Mouse (Mus musculus) urinary bladder, adult 2 months (tissue): ENCODE results near the gene Olfr92. TPM values are rescaled to one million over a fixed set of nuclear protein-coding genes. Genes with fewer than 3 reads are reported as not detected.

Experiments
- DNase-seq: peaks from one replicate; pipeline ENCODE4 v3.0.0; 2022; ENCODE audit warnings: low spot score
- polyA plus RNA-seq: library from polyadenylated mRNA; depleted of rRNA; stranded (reverse); fragments of >200 nt; gene quantifications from 2 replicates; pipeline ENCODE4 v1.2.3, GENCODE M21; 2012; rRNA removed

The Olfr92 gene
- polyA plus RNA-seq, 1 experiment, result not detected

GRCm38 (mm10) chr17:37062101-37062641 lies 57.7 kb downstream of the Olfr92 start:
- no peak for DNase-seq

DNA sequence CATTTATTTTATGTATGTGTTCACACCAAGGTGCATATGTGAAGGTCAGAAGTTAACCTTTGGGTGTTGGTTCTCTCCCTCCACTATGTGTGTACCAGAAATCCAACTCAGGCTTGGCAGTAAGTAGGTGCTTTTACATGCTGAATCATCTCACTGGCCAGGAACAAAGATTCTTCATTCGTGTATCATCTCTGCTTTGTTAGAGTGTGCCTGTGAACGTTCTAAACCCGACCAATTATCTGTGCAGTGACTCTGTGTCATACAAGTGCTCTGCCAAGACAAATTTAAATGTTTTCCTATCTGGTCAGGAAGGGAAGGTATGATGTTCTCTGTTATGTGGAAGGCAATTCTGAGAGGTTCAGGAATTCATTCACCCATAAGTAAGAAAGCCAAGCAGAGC lies 58.5 kb downstream of the Olfr92 start:
- no peak for DNase-seq

Other genes starting within 250 kb of the Olfr92 start
- 0.15 and 0.41 TPM in 2 replicates for gene Trim40, start 230.0 kb downstream of the Olfr92 start, polyA plus RNA-seq
- not detected in 2 replicates for gene Trim31, start 222.0 kb downstream of the Olfr92 start, polyA plus RNA-seq
- 8.9 and 11.0 TPM in 2 replicates for gene Rnf39, start 177.2 kb downstream of the Olfr92 start, polyA plus RNA-seq
- gene Ppp1r11, start 168.3 kb downstream of the Olfr92 start, polyA plus RNA-seq, result 114 and 122 TPM in 2 replicates
- gene Znrd1, start 161.5 kb downstream of the Olfr92 start, polyA plus RNA-seq, result 38.3 and 39.6 TPM in 2 replicates
- gene Znrd1as, start 161.5 kb downstream of the Olfr92 start, polyA plus RNA-seq, result 15.9 and 17.0 TPM in 2 replicates
- gene 2410137M14Rik, start 138.9 kb downstream of the Olfr92 start, polyA plus RNA-seq, result 0.30 and 0.56 TPM in 2 replicates
- gene H2-M5, start 130.6 kb downstream of the Olfr92 start, polyA plus RNA-seq, result 3.0 and 3.8 TPM in 2 replicates
- gene Zfp57, start 118.9 kb downstream of the Olfr92 start, polyA plus RNA-seq, result 22.6 and 32.3 TPM in 2 replicates
- gene Mog, start 96.7 kb downstream of the Olfr92 start, polyA plus RNA-seq, result 0.11 and 0.18 TPM in 2 replicates
- 72.1 and 81.4 TPM in 2 replicates for gene Gabbr1, start 74.1 kb downstream of the Olfr92 start, polyA plus RNA-seq
- gene Olfr90, start 31.6 kb downstream of the Olfr92 start, polyA plus RNA-seq, result not detected in 2 replicates
- not detected in 2 replicates for gene Olfr91, start 21.8 kb downstream of the Olfr92 start, polyA plus RNA-seq
- gene Olfr93, start 41.4 kb upstream of the Olfr92 start, polyA plus RNA-seq, result not detected in 2 replicates
- gene Ubd, start 73.8 kb upstream of the Olfr92 start, polyA plus RNA-seq, result 0.52 and 1.0 TPM in 2 replicates
- not detected in 2 replicates for gene Olfr94, start 80.9 kb upstream of the Olfr92 start, polyA plus RNA-seq
- gene Olfr95, start 93.0 kb upstream of the Olfr92 start, polyA plus RNA-seq, result not detected in 2 replicates
- gene Olfr96, start 100.1 kb upstream of the Olfr92 start, polyA plus RNA-seq, result not detected in 2 replicates
- not detected in 2 replicates for gene Olfr97, start 117.2 kb upstream of the Olfr92 start, polyA plus RNA-seq
- gene Olfr98, start 143.7 kb upstream of the Olfr92 start, polyA plus RNA-seq, result not detected in 2 replicates
- gene H2-M3, start 150.1 kb upstream of the Olfr92 start, polyA plus RNA-seq, result 12.3 and 13.0 TPM in 2 replicates
- not detected in 2 replicates for gene Olfr99, start 163.4 kb upstream of the Olfr92 start, polyA plus RNA-seq
- gene Olfr101, start 184.2 kb upstream of the Olfr92 start, polyA plus RNA-seq, result not detected in 2 replicates
- gene Olfr102, start 197.0 kb upstream of the Olfr92 start, polyA plus RNA-seq, result not detected in 2 replicates
- gene Olfr103, start 219.6 kb upstream of the Olfr92 start, polyA plus RNA-seq, result not detected in 2 replicates
- not detected in 2 replicates for gene Olfr104-ps, start 239.5 kb upstream of the Olfr92 start, polyA plus RNA-seq